Mouse (Mus musculus): Measurements from ENCODE around the gene Olfr920. TPM values are rescaled to one million over a fixed set of nuclear protein-coding genes. Genes with fewer than 3 reads are reported as not detected.

Olfr920 gene
- total RNA-seq (2014; fragmentation: Nextera tagmentation) (0.15 TPM in 1 of 2 replicates, not detected in the other), total RNA-seq (2017) (0.11 and 0.12 TPM in 2 replicates), polyA plus RNA-seq (2012) (not detected in 2 replicates)

DNA sequence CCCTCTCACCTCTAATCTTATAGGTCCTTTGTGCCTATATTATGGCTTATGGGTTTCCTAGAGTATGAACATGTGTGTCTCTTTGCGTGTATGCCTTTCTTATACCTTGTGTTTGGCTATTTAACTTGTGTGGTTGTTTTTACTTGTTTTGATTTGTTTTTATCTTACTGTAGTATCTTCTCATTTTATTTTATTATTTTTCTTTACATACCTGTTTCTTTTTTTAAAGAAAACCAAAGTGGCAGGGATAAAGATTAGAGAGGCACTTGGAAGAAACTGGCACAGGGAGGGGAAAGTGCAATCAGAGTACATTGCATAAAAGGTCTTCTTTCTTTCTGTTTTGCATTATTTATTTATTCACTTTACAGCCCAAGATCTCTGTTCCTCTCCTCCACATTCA is at the start of gene Olfr920:
Gene Olfr920, plus strand, starts transcription at position 301 of the 400 bp plus-strand sequence.
- no peak for TF ChIP-seq POLR2AphosphoS5 (IDR thresholded peaks at IDR 0.05; ENCODE audit: insufficient replicate concordance, low read depth, low read length)
- no peak for TF ChIP-seq GATA2 (IDR thresholded peaks at IDR 0.05; ENCODE audit: borderline replicate concordance, low read depth, low read length)
- no peak for TF ChIP-seq TAL1 (conservative IDR thresholded peaks at IDR 0.05; ENCODE audit: low read depth, low read length)
- TF ChIP-seq CTCF (IDR thresholded peaks at IDR 0.05; ENCODE audit: low read depth, low read length) = no peak
- no peak for TF ChIP-seq GATA1 (IDR thresholded peaks at IDR 0.05; ENCODE audit: borderline replicate concordance, low read length)
- ATAC-seq (ENCODE audit: extremely low read depth, insufficient number of reproducible peaks, low FRiP score, poor library complexity, severe bottlenecking) (no peak), DNase-seq (ENCODE audit: low spot score) (no peak)
- Histone ChIP-seq H3K4me1 (ENCODE audit: insufficient read depth, low read depth, low read length) (no peaks in the 10 kb centered on the region), H3K27me3 (ENCODE audit: insufficient read depth, low read length) (no peaks in the 10 kb centered on the region), H3K36me3 (replicated peaks) (no peaks in the 10 kb centered on the region), H3K4me3 (ENCODE audit: low read depth, low read length) (no peak within 1 kb of the TSS), H3K9me3 (replicated peaks) (no peaks in the 10 kb centered on the region)

DNA sequence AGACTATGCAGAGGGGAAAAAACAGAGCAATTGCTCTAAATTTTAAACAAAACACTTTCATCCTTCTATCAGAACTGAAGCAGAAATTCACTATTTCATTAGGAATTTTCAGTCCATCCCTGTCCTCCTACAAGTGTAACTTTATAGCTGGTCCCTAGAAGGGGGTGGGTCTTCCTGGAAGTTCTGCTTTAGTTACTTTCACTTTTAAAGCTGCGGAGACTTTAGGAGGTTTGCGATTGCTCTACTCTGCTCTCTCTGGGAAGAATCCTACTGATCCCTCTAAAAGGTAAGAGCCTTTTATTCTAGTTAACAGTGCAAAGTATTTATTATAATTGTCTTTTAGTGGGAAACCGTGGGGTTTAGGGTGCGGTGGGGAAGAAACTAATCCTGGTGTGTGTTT is 34.0 kb upstream of the Olfr920 start, which contains the start of gene Vwa5a:
Gene Vwa5a, plus strand, starts transcription at position 167 of the 400 bp plus-strand sequence.
- peak; percentile 59 for ATAC-seq (ENCODE audit: extremely low read depth, insufficient number of reproducible peaks, low FRiP score, poor library complexity, severe bottlenecking)
- H3K4me1 ChIP-seq (ENCODE audit: insufficient read depth, low read depth, low read length) = peaks cover 15% of the 10 kb centered on the region
- DNase-seq (ENCODE audit: low spot score) = peak; percentile 20
- H3K36me3 ChIP-seq (replicated peaks) = peaks cover 6% of the 10 kb centered on the region
- H3K4me3 ChIP-seq (ENCODE audit: low read depth, low read length) = peak within 1 kb of the TSS; percentile 67
- no peaks in the 10 kb centered on the region for H3K9me3 ChIP-seq (replicated peaks)
- no peaks in the 10 kb centered on the region for H3K27me3 ChIP-seq (ENCODE audit: insufficient read depth, low read length)
- TF ChIP-seq POLR2AphosphoS5 (IDR thresholded peaks at IDR 0.05; ENCODE audit: insufficient replicate concordance, low read depth, low read length) = no peak
- TF ChIP-seq TAL1 (conservative IDR thresholded peaks at IDR 0.05; ENCODE audit: low read depth, low read length) = no peak
- no peak for TF ChIP-seq GATA2 (IDR thresholded peaks at IDR 0.05; ENCODE audit: borderline replicate concordance, low read depth, low read length)
- no peak for TF ChIP-seq CTCF (IDR thresholded peaks at IDR 0.05; ENCODE audit: low read depth, low read length)
- TF ChIP-seq GATA1 (IDR thresholded peaks at IDR 0.05; ENCODE audit: borderline replicate concordance, low read length) = no peak

- Histone ChIP-seq H3K4me3 (ENCODE audit: low read depth, low read length) (peak overlapping the region; percentile 67), H3K4me1 (ENCODE audit: insufficient read depth, low read depth, low read length) (peaks cover 24% of the 10 kb centered on the region), H3K9me3 (replicated peaks) (no peaks in the 10 kb centered on the region), H3K36me3 (replicated peaks) (peaks cover 12% of the 10 kb centered on the region), H3K27me3 (ENCODE audit: insufficient read depth, low read length) (no peaks in the 10 kb centered on the region)
- ATAC-seq (ENCODE audit: extremely low read depth, insufficient number of reproducible peaks, low FRiP score, poor library complexity, severe bottlenecking) (peak; percentile 82), DNase-seq (ENCODE audit: low spot score) (no peak)
- TF ChIP-seq GATA2 (IDR thresholded peaks at IDR 0.05; ENCODE audit: borderline replicate concordance, low read depth, low read length) (no peak), TAL1 (conservative IDR thresholded peaks at IDR 0.05; ENCODE audit: low read depth, low read length) (no peak), CTCF (IDR thresholded peaks at IDR 0.05; ENCODE audit: low read depth, low read length) (no peak), GATA1 (IDR thresholded peaks at IDR 0.05; ENCODE audit: borderline replicate concordance, low read length) (no peak), POLR2AphosphoS5 (IDR thresholded peaks at IDR 0.05; ENCODE audit: insufficient replicate concordance, low read depth, low read length) (no peak)
These were observed 33.1 kb upstream of the Olfr920 start for GRCm38 (mm10) chr9:38718927-38719441.

- TF ChIP-seq POLR2AphosphoS5 (IDR thresholded peaks at IDR 0.05; ENCODE audit: insufficient replicate concordance, low read depth, low read length) = no peak
- no peak for TF ChIP-seq GATA1 (IDR thresholded peaks at IDR 0.05; ENCODE audit: borderline replicate concordance, low read length)
- TF ChIP-seq GATA2 (IDR thresholded peaks at IDR 0.05; ENCODE audit: borderline replicate concordance, low read depth, low read length) = no peak
- TF ChIP-seq TAL1 (conservative IDR thresholded peaks at IDR 0.05; ENCODE audit: low read depth, low read length) = no peak
- TF ChIP-seq CTCF (IDR thresholded peaks at IDR 0.05; ENCODE audit: low read depth, low read length) = no peak
- Histone ChIP-seq H3K9me3 (replicated peaks) (no peaks in the 10 kb centered on the region), H3K4me3 (ENCODE audit: low read depth, low read length) (no peak overlapping the region), H3K27me3 (ENCODE audit: insufficient read depth, low read length) (no peaks in the 10 kb centered on the region), H3K4me1 (ENCODE audit: insufficient read depth, low read depth, low read length) (peaks cover 15% of the 10 kb centered on the region), H3K36me3 (replicated peaks) (peaks cover 24% of the 10 kb centered on the region)
- DNase-seq (ENCODE audit: low spot score) (no peak), ATAC-seq (ENCODE audit: extremely low read depth, insufficient number of reproducible peaks, low FRiP score, poor library complexity, severe bottlenecking) (peak; percentile 78)
These were observed 28.1 kb upstream of the Olfr920 start for GRCm38 (mm10) chr9:38724044-38724443.

DNA sequence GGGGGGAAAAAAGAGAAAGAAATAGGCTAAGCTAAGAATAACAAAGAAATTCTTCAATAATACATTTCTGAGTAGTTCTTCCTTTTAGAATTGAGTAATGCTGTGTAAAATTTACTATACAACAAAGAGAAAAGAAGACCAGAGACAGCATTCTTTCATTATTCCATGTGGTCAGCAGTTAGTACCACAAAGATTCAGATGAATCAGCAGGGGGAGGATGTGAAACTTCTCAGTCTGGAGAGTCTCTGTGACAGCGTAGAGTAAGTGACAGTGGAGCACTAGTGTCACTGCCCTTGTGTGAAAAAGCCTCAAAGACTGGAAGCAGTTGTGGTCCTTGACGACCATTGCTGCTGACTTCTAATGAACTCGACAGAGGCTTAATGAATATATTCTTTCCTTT is 23.9 kb upstream of the Olfr920 start:
- ATAC-seq (ENCODE audit: extremely low read depth, insufficient number of reproducible peaks, low FRiP score, poor library complexity, severe bottlenecking) (no peak), DNase-seq (ENCODE audit: low spot score) (no peak)
- Histone ChIP-seq H3K4me3 (ENCODE audit: low read depth, low read length) (no peak overlapping the region), H3K9me3 (replicated peaks) (no peaks in the 10 kb centered on the region), H3K4me1 (ENCODE audit: insufficient read depth, low read depth, low read length) (0 out of 2 replicates have a peak, but pooled peaks cover 7% of the 10 kb centered on the region), H3K27me3 (ENCODE audit: insufficient read depth, low read length) (no peaks in the 10 kb centered on the region), H3K36me3 (replicated peaks) (peaks cover 17% of the 10 kb centered on the region)
- no peak for TF ChIP-seq GATA1 (IDR thresholded peaks at IDR 0.05; ENCODE audit: borderline replicate concordance, low read length)
- TF ChIP-seq CTCF (IDR thresholded peaks at IDR 0.05; ENCODE audit: low read depth, low read length) = no peak
- TF ChIP-seq POLR2AphosphoS5 (IDR thresholded peaks at IDR 0.05; ENCODE audit: insufficient replicate concordance, low read depth, low read length) = no peak
- TF ChIP-seq GATA2 (IDR thresholded peaks at IDR 0.05; ENCODE audit: borderline replicate concordance, low read depth, low read length) = no peak

DNA sequence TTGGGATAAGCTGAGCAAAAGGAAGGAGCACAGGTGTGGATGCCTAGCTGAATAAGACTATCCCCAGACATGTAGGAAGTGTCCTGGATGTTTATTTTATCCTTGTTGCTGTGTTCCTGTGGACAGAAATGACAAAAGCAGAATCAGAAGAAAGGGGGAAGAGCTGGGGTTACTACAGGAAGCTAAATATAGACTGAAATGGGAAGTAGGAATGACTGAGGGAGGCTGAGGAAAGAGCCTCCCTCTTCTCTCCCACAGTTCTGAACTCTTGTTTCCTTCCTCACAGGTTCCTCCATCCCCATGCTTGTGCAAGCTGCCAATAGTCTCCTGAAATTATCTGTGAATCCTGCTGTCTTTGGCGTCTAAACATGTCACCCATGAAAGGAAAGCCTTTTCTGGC is 10.7 kb upstream of the Olfr920 start:
- Histone ChIP-seq H3K4me3 (ENCODE audit: low read depth, low read length) (no peak overlapping the region), H3K9me3 (replicated peaks) (no peaks in the 10 kb centered on the region), H3K36me3 (replicated peaks) (peaks cover 4% of the 10 kb centered on the region), H3K4me1 (ENCODE audit: insufficient read depth, low read depth, low read length) (no peaks in the 10 kb centered on the region), H3K27me3 (ENCODE audit: insufficient read depth, low read length) (no peaks in the 10 kb centered on the region)
- no peak for DNase-seq (ENCODE audit: low spot score)
- ATAC-seq (ENCODE audit: extremely low read depth, insufficient number of reproducible peaks, low FRiP score, poor library complexity, severe bottlenecking) = no peak
- TF ChIP-seq GATA1 (IDR thresholded peaks at IDR 0.05; ENCODE audit: borderline replicate concordance, low read length) (no peak), GATA2 (IDR thresholded peaks at IDR 0.05; ENCODE audit: borderline replicate concordance, low read depth, low read length) (no peak), CTCF (IDR thresholded peaks at IDR 0.05; ENCODE audit: low read depth, low read length) (no peak), POLR2AphosphoS5 (IDR thresholded peaks at IDR 0.05; ENCODE audit: insufficient replicate concordance, low read depth, low read length) (no peak), TAL1 (conservative IDR thresholded peaks at IDR 0.05; ENCODE audit: low read depth, low read length) (no peak)
